Mouse (Mus musculus) fibroblast of lung, adult 2 months (primary cell): ENCODE data around the gene Inpp5a.

Experiments
- DNase-seq: peaks from one replicate; pipeline ENCODE4 v3.0.0-alpha.2; 2011; ENCODE audit warnings: low read depth

The Inpp5a gene

DNA sequence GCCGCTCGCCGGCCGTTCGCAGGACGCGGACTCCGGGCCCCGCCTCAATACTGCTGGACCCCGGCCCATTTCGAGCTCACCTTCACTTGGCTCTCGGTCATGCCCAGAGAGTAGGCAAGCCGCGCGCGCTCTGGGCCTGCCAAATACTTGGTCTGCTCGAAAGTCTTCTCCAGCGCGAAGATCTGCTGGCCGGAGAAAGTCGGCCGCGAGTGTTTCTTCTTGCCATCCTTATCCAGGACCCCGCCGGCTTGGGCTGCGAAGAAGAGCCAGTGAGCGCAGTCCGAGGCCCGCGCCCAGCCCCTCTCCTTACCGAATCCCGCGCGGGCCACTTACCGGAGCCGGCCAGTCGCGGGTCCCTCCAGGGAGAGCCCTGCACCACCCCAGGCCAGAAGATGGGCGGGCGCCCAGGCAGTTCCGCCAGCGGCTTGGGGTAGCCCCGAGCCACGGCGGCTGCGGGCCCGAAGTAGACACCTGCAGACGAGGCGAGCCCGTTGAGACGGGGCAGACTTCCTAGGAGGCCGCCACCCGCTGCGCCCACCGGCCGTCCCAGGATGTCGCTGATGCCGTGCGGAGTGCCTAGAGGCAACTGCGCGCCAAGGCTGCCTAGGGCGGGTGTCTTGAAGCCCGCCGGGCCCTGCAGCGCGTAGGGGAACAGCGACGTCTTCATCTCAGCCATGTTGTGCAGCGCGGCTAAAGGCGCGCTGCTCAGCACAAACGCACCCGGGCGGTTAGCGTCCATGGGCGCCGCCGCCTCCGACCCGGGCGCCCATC, 193.1 kb downstream of the Inpp5a start:
- DNase-seq = no peak

DNA sequence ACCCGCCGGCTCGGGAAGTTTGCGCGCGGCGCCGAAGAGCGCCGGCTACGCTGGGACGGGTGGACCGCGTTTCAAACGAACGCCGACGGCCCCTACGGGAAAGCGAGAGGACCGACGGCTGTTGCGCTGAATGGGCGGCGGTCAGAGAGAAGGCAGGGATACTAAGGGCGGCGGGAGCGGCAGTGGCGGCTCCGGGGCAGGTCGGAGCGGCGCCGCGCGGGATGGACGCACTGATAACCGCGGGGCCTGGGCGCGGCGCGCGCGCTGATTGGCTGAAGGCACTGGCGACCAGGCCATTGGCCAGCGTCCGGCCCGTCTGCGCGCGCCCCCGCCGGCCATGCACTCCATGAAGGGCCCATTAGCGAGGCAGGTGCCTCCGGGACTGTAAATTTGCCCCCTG, 193.7 kb downstream of the Inpp5a start, which contains the start of gene Nkx6-2:
TSS of gene Nkx6-2 (minus strand) at position 203 of the 400 bp plus-strand sequence.
- no peak for DNase-seq

- DNase-seq = no peak
Measured at GRCm38 (mm10) chr7:139583094-139583737, 194.3 kb downstream of the Inpp5a start.

- DNase-seq = no peak
Measured at GRCm38 (mm10) chr7:139584221-139585175, 195.6 kb downstream of the Inpp5a start.

GRCm38 (mm10) chr7:139585183-139585821, 196.4 kb downstream of the Inpp5a start:
- DNase-seq = no peak

- DNase-seq = no peak
Measured at GRCm38 (mm10) chr7:139587919-139588318, 199.0 kb downstream of the Inpp5a start.

- DNase-seq = no peak
Measured at GRCm38 (mm10) chr7:139590302-139590701, 201.4 kb downstream of the Inpp5a start.

DNA sequence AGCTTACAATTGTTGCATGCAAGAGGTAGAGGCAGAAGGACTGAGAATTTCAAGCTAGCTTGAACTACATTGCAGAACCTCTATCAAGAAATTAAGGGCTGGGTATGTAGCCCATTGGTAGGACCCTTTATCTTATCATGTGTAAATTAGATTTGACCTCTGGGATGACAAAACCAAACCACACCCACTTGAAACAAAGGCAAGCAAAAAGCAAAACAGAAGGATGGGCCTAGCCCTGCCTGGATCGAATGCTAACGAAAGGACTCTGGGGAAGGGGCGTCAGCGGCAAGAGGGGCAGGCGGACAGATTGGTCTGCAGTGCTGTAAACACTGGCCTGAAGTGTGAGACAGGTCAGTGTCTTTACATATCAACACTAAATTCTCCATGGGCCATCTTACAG, 202.4 kb downstream of the Inpp5a start:
- DNase-seq = no peak

- DNase-seq = no peak
Measured at GRCm38 (mm10) chr7:139595311-139595710, 206.4 kb downstream of the Inpp5a start.

DNA sequence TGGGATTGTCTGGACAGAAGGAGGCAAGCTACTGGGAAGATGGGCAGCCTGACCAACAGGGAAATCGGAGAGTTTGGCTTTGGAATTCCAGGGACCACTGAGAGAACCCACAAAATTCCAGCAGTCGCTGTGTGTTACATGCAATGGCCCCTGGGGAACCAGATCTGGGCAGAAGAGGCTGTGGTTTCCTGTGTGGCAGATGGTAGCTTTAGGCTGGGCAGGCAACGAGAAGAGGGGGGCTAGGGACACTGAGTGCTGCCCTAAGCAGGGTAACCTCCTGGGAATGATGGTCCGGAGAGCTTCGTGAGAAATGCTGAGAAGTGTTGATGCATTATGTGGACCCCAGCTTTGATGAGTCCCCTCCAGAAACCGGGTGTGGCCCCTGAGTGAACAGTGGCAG, 207.0 kb downstream of the Inpp5a start:
- no peak for DNase-seq

- DNase-seq = no peak
Measured at GRCm38 (mm10) chr7:139610328-139610727, 221.4 kb downstream of the Inpp5a start.

DNA sequence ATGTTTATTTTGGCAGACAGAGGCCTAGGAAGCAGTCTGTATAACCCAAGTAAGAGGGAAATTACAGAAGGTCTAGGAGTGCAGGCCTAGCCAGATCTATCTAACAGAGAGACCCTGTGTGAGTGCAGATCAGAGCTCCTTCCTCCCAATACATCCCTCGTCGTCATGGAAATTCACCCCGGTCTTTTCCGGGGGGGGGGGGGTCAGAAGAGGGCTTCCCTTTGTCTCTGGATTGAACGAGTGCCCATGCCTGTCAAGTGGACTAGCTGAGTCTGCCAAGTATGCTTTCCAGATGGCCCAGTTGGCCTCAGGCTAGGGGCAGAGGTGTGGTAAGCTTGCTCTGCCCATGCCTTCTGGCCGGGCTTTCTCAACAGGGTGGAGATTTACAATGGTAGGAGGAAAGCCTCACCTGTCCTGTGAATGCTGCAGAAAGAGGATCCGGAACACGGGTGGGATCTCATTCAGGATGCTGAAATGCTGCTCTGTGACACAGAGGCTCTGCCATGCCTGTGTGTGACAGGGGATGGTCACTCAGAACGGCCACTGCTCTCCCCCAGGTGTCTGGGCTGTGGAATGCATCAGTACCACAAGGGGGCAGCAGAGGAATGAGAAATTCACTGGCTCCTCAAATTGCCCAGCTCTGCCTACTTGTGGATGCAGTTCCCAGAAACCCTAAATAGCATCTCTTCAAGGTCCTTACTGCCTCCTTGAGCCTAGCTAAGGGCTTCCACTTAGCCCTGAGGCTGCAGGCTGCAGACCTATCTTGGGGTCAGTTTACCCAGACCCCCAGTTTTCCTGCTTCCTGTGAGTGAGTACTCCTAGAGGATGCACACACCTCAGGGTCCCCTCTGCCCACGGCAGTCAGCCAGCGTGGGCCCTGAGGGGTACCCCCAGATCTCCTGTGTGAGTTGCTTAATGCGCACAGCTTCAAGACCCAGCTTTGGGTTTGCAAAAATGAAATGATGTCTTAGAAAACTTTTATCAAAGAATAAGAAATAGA, 227.2 kb downstream of the Inpp5a start:
- DNase-seq = peak; percentile 10

GRCm38 (mm10) chr7:139622568-139622967, 233.7 kb downstream of the Inpp5a start:
- no peak for DNase-seq

- DNase-seq = no peak
Measured at GRCm38 (mm10) chr7:139625156-139625555, 236.2 kb downstream of the Inpp5a start.
